Mouse (Mus musculus): ENCODE results near the gene Tekt3. TPM values are rescaled to one million over a fixed set of nuclear protein-coding genes. Genes with fewer than 3 reads are reported as not detected.
A peak's percentile ranks its signal among the peaks of the same experiment; 100 is the strongest.

The Tekt3 gene
- total RNA-seq, 2 experiments from 2014 or later = not detected

GRCm38 (mm10) chr11:63122776-63123350, 61.4 kb downstream of the Tekt3 start:
- DNase-seq (ENCODE audit: low spot score in 2 of 2) = no peak

DNA sequence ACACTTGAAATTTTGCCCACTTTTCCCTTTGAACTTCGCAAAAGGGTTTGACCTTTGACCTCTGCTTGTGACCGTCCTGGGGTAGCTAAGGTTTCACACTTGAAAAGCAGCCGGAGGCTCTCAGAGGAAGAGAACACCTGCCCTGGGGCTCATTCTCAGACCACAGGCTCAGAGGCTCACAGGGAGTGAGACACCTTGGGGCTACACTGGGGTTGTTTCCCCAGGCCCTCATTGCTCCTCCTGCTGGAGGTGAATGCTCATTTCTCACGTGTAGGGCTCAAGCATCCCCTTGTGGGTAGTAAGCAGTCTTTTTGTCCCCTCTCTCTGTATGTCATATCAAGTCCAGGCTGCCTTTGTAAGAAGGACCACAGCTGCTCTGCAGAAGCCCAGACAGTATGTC, 62.9 kb downstream of the Tekt3 start:
- no peak for DNase-seq (ENCODE audit: low spot score in 2 of 2)

DNA sequence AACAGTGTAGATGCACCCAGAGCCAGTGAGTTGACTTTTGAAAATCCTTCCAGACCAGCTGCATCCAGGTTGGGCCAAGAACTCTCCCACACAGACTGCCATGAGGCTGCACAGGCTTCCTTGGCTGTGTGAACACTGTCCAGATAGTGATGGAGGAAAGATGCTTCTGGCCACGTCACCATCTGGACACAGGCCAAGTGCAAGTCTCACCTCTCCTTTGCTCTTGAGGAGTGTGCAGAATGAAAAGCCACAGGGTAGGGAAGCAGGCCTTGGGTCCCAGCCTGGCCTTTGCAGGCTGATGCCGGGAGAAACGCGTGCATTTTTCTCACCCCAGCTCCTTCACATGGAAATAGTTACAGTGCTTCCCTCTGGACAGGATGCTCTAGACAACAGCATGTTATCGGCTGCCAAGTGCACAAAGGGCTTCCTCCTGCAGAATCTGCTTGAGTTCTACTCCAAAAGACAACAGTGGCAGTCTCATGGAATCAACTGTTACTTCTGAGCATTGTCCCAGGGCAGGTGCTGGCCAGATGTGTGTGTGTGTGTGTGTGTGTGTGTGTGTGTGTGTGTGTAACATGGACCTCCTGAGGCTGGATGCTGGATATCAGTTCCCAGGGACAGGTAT, 64.5 kb downstream of the Tekt3 start:
- DNase-seq (ENCODE audit: low spot score in 2 of 2) = no peak

DNA sequence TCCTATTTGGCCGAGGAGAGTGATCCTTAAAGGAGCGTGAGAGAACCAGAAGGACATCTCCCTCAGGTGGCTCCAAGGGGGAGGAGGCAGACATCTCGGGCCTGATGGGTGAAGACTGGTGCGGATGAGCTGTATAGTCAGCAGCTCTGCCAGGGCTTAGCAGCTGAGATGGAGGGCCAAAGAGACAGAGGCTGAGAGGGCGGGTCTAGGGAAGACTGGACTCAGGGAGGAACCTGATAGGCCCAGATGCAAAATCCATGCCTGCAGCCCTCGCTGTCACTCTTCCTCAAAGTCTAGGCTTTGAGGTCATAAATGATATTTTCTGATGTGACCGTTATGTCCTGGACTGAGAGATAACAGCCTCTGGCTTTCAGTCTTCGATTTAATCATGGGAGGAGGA, 65.5 kb downstream of the Tekt3 start:
- DNase-seq (ENCODE audit: low spot score in 2 of 2) = no peak

DNA sequence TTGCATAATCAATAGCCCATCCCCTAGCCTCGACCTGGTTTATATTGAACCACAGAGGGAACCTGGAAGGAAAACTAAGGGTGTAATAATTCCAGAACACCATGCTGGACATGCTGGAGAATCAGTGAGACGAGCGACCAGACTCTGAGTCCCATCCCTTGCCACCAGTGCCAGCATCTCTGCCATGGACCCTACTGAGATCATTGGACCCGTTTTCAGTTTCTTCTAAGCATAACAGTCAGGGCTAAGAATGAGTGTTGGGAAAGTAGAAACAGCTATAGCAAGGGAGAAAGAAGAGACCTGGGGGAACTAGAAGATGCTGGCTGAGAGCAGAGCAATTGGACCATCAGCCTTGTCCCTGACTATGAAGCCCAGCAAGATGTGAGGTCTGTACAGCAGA, 66.1 kb downstream of the Tekt3 start:
- DNase-seq (ENCODE audit: low spot score in 2 of 2) = no peak

GRCm38 (mm10) chr11:63128784-63129183, 67.3 kb downstream of the Tekt3 start, which contains the start of gene Pmp22:
Gene Pmp22 (plus strand): TSS chr11:63128982.
- no peak for DNase-seq (ENCODE audit: low spot score in 2 of 2)

DNA sequence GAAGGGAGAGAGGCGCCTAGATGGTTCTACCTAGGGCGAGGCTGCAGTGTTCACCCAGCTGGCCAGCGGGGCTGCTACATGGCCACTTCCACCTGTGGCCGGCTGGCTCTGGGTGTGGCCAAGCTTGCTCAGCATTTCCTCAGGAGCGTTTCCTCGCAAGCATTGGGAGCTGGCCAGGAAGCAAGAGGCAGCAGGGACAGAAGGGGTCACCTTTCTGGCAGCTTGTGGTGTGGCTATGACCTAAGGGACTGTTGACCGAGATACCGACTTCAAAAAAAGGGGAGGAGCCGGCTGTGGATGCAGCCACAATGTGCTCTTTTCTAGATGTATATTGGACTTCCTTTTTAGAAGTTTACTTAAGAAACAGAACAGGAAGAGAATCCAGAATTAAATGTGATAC, 67.9 kb downstream of the Tekt3 start:
- DNase-seq (ENCODE audit: low spot score in 2 of 2) = no peak

DNA sequence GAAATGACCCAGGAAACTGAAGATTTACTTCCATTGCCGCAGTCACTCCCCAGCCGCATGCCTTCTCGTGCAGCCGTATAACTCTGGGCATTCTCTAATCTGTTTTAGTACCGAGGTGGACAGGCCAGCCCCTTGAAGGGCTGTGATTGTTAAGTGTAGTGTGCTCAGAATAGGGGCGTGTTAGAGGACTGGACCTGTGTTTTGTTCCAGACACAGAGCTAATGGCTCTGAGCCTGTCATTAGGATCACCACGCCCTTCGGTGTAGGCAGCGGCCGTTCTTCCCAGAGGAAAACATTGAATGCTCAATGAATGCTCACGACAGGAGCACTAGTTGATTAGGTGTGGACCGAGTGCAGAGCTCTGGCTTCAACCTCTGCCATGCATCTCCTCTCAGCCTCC, 68.4 kb downstream of the Tekt3 start:
- DNase-seq (ENCODE audit: low spot score in 2 of 2) = no peak

DNA sequence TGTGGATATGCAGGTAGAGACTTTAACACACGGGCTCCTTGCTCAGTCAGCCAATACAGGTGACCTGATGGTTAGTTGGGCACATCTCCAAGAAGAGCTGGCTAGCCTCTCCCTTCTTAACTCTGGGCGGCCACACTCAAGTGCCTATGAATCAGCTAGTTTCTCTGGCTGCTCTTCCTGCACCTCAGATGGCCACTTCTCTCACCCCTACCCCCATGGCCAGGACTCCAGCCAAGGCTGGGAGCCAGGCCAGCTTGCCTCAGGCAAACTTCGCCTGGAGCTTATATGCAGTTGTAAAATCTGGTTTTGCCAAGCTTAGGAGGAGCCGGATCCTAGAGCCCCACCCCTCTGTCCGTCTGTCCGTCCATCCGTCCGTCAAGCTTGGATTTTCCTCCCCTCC, 69.0 kb downstream of the Tekt3 start:
- DNase-seq (ENCODE audit: low spot score in 2 of 2) = peak; percentile 48 to 62

GRCm38 (mm10) chr11:63131001-63131692, 69.7 kb downstream of the Tekt3 start:
- peak; percentile 68 to 71 for DNase-seq (ENCODE audit: low spot score in 2 of 2)

DNA sequence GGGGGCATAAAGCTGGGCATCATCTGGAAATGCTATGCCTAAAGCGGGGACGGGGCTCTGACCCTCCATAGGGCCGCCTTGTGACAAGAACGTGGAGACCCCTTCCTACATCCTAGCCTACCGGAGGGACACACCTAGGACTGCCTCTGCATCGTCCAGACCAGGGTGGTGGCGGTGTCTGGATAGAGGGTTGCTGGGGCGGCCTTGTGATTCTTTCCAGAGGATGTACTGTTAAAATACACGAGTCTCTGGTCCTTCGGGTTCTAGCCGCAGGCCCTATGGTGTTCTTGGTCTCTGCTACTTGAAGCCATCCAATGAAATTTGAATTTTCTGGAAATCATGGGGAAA, 70.2 kb downstream of the Tekt3 start:
- no peak for DNase-seq (ENCODE audit: low spot score in 2 of 2)

GRCm38 (mm10) chr11:63132151-63132500, 70.7 kb downstream of the Tekt3 start:
- no peak for DNase-seq (ENCODE audit: low spot score in 2 of 2)

DNA sequence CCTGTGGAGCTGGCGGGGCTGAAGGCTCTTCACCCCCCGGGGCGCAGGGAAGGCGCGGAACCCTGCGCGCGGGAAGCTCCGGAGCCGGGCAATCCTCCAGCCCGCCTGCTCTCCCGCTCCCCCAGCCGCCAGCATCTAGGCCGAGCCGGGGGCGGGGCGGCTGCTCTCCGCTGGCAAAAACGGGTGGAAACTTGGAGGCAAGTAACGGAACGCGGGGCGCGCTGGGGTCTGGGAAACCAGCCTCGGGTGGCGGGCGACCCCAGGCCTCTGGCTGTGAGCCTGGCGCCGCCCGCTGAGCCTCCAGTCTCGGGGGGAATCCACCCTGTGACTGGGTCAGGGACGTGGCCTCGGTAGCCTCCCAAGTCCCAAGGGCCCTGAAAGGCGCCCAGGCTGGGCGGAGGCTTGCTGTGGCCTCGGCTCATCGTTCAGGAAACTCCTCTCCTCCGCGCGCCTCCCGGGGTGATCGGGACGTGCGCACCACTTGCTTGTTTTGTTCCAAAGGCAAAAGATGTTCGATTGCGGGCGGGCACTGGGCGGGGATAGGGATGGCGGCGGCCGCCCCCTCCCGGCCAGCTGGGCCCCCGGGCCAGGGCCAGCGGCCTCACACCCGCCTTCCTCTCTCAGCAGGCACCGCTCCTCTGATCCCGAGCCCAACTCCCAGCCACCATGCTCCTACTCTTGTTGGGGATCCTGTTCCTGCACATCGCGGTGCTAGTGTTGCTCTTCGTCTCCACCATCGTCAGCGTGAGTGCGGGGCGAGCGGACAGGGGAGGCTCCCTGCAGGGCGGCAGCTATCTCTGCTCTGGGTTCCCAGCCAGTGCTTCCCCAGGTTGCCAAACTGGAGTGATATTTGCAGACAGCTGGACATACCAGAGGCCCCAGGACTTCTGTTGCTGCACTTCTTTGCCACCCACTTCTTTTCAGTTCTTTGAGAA, 71.3 kb downstream of the Tekt3 start:
- peak; percentile 77 to 78 for DNase-seq (ENCODE audit: low spot score in 2 of 2)

GRCm38 (mm10) chr11:63134021-63134420, 72.6 kb downstream of the Tekt3 start:
- no peak for DNase-seq (ENCODE audit: low spot score in 2 of 2)

- no peak for DNase-seq (ENCODE audit: low spot score in 2 of 2)
Observed at GRCm38 (mm10) chr11:63134742-63135482, 73.5 kb downstream of the Tekt3 start.

DNA sequence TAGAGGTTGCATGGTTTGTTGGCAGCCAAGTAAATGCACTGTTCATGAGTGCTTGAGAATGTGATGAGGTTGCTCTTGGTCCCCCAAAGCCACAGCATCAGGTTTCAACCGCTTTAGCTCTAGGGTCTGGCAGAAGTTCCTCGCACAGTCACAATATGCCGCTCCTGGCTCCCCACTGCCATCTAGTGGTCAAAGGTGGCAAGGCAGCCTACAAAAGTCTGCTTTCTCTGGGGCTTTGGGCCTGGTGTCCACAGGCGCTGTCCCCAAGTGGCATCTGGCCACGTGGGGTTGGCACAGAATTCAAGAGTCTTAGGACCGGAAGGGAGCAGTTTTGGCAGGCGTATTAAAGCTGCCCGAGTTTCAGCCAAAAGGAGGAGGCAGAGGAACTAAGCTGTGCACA, 74.2 kb downstream of the Tekt3 start:
- DNase-seq (ENCODE audit: low spot score in 2 of 2) = peak; percentile 96 to 97

DNA sequence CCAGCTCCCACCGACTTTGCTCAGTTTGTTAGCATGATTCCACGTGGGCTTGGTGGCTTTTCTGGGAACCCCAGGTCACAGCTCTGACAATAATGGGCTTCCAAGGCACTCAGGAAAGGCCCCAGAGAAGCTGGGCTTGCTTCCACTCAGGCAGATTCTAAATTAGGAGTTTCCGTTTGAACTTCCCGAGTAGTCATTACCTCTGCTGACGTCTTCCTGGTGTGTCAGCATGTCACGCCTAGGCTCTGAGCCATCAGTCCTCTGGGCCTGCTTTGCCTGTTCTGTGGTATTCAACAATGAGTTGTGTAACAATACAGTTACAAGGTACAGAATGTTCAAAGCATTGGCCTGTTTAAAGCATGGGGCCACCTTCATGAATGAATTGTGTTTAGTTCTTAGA, 74.8 kb downstream of the Tekt3 start:
- DNase-seq (ENCODE audit: low spot score in 2 of 2) = peak in 1 of 2 experiments; percentile 50

DNA sequence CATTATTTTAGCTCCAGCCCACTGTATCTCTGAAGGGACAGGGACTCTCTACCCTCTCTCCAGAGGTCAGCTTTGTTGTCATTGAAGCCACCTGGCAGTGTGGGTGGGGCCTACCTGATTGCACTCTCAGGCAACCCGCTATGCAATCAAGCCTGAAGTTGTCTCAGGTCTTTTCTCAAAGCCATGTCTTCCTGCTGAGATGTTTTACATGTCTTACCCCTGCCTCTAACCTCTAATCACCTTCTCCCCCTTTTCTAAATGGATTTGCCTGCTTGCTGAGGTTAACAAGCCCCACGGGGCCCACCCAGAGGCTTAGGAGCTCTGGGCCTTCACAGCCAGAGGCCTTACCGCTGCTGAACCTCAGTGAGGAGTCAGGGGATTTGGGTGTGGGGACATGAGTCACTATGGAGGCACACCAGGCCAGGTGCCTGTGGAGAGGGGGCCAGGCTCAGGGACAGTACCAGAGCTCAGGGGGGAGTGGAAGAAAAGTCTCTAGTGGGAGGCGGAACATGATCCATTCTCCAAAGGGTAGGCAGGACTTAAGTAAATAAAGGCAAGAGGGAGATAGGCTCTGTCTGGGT, 75.5 kb downstream of the Tekt3 start:
- no peak for DNase-seq (ENCODE audit: low spot score in 2 of 2)

GRCm38 (mm10) chr11:63138739-63139138, 77.3 kb downstream of the Tekt3 start:
- no peak for DNase-seq (ENCODE audit: low spot score in 2 of 2)

DNA sequence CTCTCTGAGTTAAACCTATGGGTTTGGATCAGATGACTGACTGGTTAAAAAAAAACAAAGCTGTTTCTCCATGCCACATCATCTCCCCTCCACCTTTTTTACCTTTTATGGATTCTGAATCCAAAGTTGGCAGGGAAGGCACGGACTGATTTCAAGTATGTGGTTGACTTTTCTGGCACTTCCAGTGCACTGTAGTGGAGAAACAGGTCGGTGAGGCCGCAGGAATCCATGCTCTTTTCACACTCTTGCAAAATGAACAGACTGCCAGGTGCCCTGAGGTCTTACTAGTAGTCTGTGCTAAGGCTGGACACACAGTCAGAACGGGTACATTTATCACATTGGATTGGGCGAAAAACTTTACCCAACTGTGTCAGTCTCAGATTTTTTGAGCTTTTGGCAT, 80.9 kb downstream of the Tekt3 start:
- no peak for DNase-seq (ENCODE audit: low spot score in 2 of 2)

GRCm38 (mm10) chr11:63142816-63143215, 81.4 kb downstream of the Tekt3 start:
- DNase-seq (ENCODE audit: low spot score in 2 of 2) = no peak
